Mouse (Mus musculus) testis, adult 2 months (tissue): ENCODE data around the gene Hs6st1. TPM values are rescaled to one million over a fixed set of nuclear protein-coding genes. Genes with fewer than 3 reads are reported as not detected.

Source experiments
- H3K27ac ChIP-seq: fragments of 200-500 bp; 2 replicates; pipeline ENCODE4 v1.5.1; 2012; ENCODE audit warnings: low read depth, low read length; ENCODE audit not compliant: control insufficient read depth, insufficient read depth
- H3K27me3 ChIP-seq: fragments of 200-500 bp; 2 replicates; pipeline ENCODE4 v1.6.1; 2012; ENCODE audit warnings: mild to moderate bottlenecking, low read length, moderate library complexity; ENCODE audit not compliant: control insufficient read depth, insufficient read depth
- H3K36me3 ChIP-seq: fragments of 200-500 bp; 2 replicates; pipeline ENCODE4 v1.6.1; 2012; ENCODE audit warnings: mild to moderate bottlenecking, low read length; ENCODE audit not compliant: control insufficient read depth, insufficient read depth
- H3K4me1 ChIP-seq: fragments of 200-500 bp; 2 replicates; pipeline ENCODE4 v1.6.1; 2012; ENCODE audit warnings: low read length; ENCODE audit not compliant: control insufficient read depth, insufficient read depth
- H3K4me3 ChIP-seq: fragments of 200-500 bp; 2 replicates; pipeline ENCODE4 v1.5.1; 2012; ENCODE audit warnings: low read depth, mild to moderate bottlenecking, low read length, moderate library complexity, mixed read lengths; ENCODE audit not compliant: control insufficient read depth
- CTCF ChIP-seq: fragments of 200-500 bp; IDR thresholded peaks from 2 replicates; pipeline ENCODE4 v1.5.1; 2012; ENCODE audit warnings: low read depth, mild to moderate bottlenecking, inconsistent platforms, low read length, moderate library complexity; ENCODE audit not compliant: control insufficient read depth, insufficient read depth, insufficient replicate concordance
- POLR2A ChIP-seq: fragments of 200-500 bp; IDR thresholded peaks from 2 replicates; pipeline ENCODE4 v1.6.1; 2012; ENCODE audit warnings: low read depth, mild to moderate bottlenecking, inconsistent platforms, low read length, moderate library complexity; ENCODE audit not compliant: control insufficient read depth
- polyA plus RNA-seq: library from polyadenylated mRNA; depleted of rRNA; stranded (reverse); fragments of >200 nt; gene quantifications from 2 replicates; pipeline ENCODE4 v1.2.3, GENCODE M21; 2012

Gene Hs6st1
- polyA plus RNA-seq, 1 experiment, result 4.9 TPM

DNA sequence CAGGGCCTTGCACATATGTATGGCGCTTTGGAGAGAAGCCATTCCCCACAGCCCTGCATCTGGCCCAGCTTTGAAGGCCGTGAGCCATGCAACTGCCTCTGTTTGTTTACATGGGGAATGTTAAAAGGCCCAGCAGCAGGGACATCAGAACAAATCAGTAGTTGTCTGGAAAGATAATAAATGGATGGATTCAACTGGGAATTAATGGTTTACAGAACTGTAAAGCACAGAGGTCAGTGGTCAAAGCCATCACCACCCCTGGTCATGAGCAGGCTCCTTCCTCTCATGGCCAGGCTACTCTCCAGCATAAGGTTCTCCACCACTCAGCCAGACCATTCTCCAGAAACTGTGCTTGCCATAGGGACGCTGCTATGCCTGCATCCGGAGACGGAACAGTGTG lies 7.5 kb downstream of the Hs6st1 start:
- no peak for TF ChIP-seq POLR2A
- TF ChIP-seq CTCF, result no peak
- Histone ChIP-seq H3K27me3 (no peaks in the 10 kb centered on the region), H3K27ac (no peak overlapping the region), H3K36me3 (no peaks in the 10 kb centered on the region), H3K4me3 (no peak overlapping the region), H3K4me1 (no peaks in the 10 kb centered on the region; the same call in 1 of the 2 replicates)

DNA sequence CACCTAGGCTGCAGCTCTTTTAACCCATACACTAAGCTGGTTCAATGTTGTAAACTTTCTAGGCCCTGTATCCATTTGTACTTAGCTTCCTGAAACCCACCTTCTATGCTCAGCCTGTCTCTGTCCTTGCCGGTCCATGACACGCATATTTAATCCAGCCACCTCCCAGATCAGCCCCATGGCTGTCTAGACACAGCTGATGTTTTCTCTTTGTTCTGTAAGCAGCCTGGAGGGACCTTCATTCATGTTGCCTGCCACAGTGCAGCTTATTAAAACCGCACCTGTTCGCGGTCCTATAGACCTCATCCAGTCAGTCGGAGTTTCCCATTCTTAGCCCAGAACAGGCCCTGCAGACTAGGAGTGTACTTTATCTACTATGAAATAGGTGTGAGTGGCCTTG lies 8.9 kb downstream of the Hs6st1 start:
- Histone ChIP-seq H3K4me3 (no peak overlapping the region), H3K27me3 (no peaks in the 10 kb centered on the region), H3K4me1 (no peaks in the 10 kb centered on the region; the same call in 1 of the 2 replicates), H3K27ac (no peak overlapping the region), H3K36me3 (no peaks in the 10 kb centered on the region)
- TF ChIP-seq POLR2A (no peak), CTCF (no peak)

DNA sequence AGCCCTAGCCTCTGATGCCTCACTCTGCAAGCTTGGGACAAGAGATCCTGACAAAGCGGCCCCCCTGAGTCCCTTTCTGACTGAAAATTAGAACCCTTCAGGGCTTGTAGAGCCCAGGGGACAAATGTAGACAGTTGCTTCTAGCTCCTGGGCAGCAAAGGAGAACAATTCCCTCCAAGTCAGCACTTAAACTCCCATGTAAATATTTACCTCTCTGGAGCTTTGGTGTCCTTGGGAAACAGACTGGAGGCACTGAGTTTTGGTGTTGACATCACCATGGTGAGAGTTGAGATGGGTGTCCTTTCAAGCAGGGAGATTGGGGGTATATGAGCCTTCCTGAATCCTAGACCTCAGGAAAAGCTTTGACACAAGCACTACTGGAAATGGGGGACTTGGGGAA lies 10.1 kb downstream of the Hs6st1 start:
- no peak overlapping the region for H3K4me3 ChIP-seq
- no peak overlapping the region for H3K27ac ChIP-seq
- no peaks in the 10 kb centered on the region; the same call in 1 of the 2 replicates for H3K4me1 ChIP-seq
- H3K36me3 ChIP-seq, result no peaks in the 10 kb centered on the region
- TF ChIP-seq POLR2A (no peak), CTCF (no peak)
- no peaks in the 10 kb centered on the region for H3K27me3 ChIP-seq

DNA sequence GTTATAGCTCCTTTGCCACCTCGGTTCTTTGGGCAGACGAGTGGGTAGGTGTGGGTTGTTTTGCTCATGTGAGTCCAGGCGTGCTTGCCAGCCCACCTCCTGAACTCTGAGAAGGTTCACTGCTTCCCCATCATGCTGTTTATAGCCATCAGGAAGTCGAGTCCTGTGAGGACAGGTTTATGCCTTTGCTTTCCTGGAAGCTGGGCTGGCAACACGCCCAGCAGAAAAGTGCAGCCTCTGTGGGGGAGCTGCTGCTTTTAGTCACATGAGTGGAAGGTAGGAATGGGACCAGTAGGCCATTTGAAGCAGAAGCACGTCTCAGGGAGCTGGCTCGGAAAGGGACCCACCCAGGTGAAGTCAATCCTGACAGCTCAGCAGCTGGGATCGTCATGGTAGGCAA lies 11.5 kb downstream of the Hs6st1 start:
- Histone ChIP-seq H3K27ac (no peak overlapping the region), H3K4me1 (no peaks in the 10 kb centered on the region), H3K4me3 (no peak overlapping the region), H3K36me3 (no peaks in the 10 kb centered on the region), H3K27me3 (no peaks in the 10 kb centered on the region)
- TF ChIP-seq CTCF, result no peak
- no peak for TF ChIP-seq POLR2A

DNA sequence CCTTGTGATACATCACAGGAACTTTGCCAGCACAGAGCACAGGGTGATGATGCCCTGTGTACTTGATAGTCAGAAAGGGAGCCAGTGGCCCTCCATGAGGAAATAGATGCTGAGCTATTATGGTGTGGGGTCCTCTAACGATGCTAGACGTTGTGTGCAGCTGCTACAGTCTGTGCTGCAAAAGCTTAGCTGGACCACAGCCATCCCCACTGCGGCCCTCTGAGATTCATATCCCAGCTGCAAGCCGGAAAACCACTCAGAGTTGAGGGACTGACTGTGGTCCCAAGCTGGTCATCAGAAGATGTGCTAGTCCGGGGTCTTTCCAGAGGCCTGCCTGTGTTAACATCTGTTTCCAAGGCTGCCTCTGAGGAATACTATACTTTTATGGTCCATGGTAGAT lies 12.8 kb downstream of the Hs6st1 start:
- no peak for TF ChIP-seq CTCF
- H3K4me3 ChIP-seq, result no peak overlapping the region
- H3K27ac ChIP-seq, result no peak overlapping the region
- no peaks in the 10 kb centered on the region for H3K36me3 ChIP-seq
- H3K27me3 ChIP-seq, result no peaks in the 10 kb centered on the region
- no peaks in the 10 kb centered on the region for H3K4me1 ChIP-seq

DNA sequence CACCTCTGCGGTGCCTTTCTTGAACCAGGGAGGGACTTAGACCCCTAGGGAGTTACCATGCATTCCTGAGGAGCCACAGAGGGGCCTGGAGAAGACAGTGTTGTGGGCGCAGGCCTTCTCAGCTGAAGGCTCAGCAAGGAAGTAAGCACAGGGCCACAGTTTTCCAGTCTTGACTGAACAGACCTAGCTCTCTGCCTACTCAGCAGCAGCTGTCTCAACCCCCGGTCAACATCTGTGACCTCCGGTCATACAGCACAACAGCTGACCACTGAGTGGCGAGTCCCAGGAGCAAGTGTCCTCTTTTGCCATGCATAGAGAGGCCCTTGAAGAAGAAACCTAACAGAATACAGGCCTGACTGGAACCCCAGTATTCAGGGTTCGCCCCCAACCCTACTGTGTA lies 14.0 kb downstream of the Hs6st1 start:
- no peak overlapping the region for H3K4me3 ChIP-seq
- no peaks in the 10 kb centered on the region for H3K4me1 ChIP-seq
- H3K36me3 ChIP-seq, result no peaks in the 10 kb centered on the region
- H3K27me3 ChIP-seq, result no peaks in the 10 kb centered on the region
- TF ChIP-seq CTCF (no peak), POLR2A (no peak)
- H3K27ac ChIP-seq, result no peak overlapping the region

DNA sequence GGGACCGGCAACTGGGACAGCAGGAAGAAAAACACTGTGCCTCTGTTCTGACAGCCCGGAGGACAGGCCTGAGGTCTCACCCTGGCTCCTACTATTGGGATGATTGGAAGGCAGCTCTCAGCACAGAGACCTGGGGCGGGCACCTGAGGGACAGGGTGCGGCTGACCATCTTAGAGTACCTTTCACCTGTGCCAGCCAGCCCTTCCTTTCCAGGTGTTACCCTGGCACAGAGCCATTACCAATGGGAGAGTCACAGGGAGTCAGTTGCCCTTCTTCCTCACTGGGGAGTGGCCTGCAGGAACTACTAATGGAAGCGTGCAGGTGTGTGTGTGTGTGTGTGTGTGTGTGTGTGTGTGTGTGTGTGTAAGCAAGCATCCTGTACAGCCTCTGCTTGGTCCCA lies 15.4 kb downstream of the Hs6st1 start:
- no peaks in the 10 kb centered on the region; the same call in 1 of the 2 replicates for H3K4me1 ChIP-seq
- no peak overlapping the region for H3K4me3 ChIP-seq
- no peaks in the 10 kb centered on the region for H3K36me3 ChIP-seq
- TF ChIP-seq POLR2A (no peak), CTCF (no peak)
- no peak overlapping the region for H3K27ac ChIP-seq
- no peaks in the 10 kb centered on the region for H3K27me3 ChIP-seq

DNA sequence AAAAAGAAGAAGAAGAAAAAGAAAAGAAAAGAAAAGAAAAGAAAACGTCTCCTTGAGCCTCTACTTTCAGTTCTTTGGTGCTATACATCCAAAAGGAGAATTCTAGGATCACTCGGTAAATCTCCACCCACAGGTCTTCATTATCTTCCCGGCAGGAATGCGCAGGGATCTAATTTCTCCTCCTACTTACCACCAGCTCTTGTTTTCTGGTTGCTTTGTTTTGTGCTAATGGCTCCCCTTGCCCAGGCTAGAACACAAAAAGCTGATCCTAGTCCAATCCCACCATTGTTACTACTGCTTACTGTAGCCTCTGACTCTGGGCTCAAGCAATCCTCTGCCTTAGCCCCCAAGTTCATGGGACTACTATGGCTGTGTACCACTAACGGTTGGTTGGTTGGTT lies 16.9 kb downstream of the Hs6st1 start:
- H3K27me3 ChIP-seq, result no peaks in the 10 kb centered on the region
- H3K27ac ChIP-seq, result no peak overlapping the region
- no peak overlapping the region for H3K4me3 ChIP-seq
- TF ChIP-seq POLR2A (no peak), CTCF (no peak)
- peaks cover under 1% of the 10 kb centered on the region; the same call in 1 of the 2 replicates for H3K4me1 ChIP-seq
- no peaks in the 10 kb centered on the region for H3K36me3 ChIP-seq

DNA sequence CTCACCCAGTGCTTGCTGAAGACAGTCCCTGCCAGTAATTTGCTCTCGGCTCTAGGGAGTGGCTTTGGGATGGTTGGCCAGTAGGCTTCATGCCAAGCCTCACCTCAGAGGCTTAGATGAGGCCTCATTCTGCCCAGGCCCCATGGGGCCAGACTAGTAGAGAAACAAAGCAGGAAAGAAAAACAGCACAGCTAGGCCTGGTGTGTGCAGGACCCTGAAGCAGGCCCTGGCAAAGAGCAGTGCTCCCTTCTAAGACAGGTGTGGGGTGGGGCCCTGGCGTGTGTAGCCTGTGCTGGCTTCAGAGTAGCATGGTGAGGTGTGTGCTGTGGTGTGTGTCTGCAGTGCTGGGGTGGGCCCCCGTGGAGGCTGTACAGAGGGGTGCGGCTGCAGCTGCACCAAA lies 20.2 kb downstream of the Hs6st1 start:
- Histone ChIP-seq H3K36me3 (no peaks in the 10 kb centered on the region), H3K4me1 (peaks cover 5% of the 10 kb centered on the region; the same call in 1 of the 2 replicates), H3K27me3 (no peaks in the 10 kb centered on the region), H3K4me3 (no peak overlapping the region), H3K27ac (no peak overlapping the region)
- TF ChIP-seq CTCF (no peak), POLR2A (no peak)
